Mouse (Mus musculus) brain, embryonic 14.5 days (tissue): ENCODE measurements around the gene Mcat.

Experiments used
- CTCF ChIP-seq: fragments of 200-500 bp; IDR thresholded peaks from 2 replicates; pipeline ENCODE4 v1.5.1; 2012; ENCODE audit warnings: inconsistent platforms, mild to moderate bottlenecking, moderate library complexity, borderline replicate concordance; ENCODE audit not compliant: insufficient read depth, insufficient read length; ENCODE audit errors: extremely low read depth
- POLR2A ChIP-seq: fragments of 200-500 bp; IDR thresholded peaks from 2 replicates; pipeline ENCODE4 v1.6.1; 2012; ENCODE audit warnings: mild to moderate bottlenecking, inconsistent platforms, borderline replicate concordance; ENCODE audit not compliant: poor library complexity, insufficient read depth, insufficient read length, severe bottlenecking; ENCODE audit errors: extremely low read depth

DNA sequence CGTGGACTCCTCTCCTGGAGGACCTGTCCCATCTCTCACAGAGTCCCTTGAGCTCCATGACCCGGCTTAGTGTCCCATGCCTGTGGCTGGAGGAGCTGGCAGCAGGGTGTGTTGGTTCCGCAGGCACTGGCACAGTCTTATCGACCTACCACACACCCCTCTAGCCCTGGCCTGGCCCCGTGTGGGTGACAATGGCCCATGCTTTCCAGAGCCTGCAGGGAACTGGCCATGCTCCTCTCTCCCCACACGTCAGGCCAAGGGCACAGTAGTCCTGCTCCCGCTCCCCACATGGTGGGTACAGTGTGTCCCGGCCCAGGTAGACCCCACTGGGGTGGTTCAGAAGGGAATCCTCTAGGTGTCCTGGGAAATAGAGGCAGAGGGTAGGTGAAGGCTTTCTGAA is 43.1 kb upstream of the Mcat start:
- TF ChIP-seq POLR2A (no peak), CTCF (no peak)
